Mouse (Mus musculus) myocyte (in vitro differentiated cells): ENCODE results near the gene Ccin.

Experiments
- CEBPB ChIP-seq: IDR thresholded peaks from 2 replicates; pipeline ENCODE4 v1.6.1; 2011; ENCODE audit warnings: mild to moderate bottlenecking, moderate library complexity; ENCODE audit not compliant: poor library complexity, insufficient read depth, severe bottlenecking
- E2F4 ChIP-seq: IDR thresholded peaks from one replicate; pipeline ENCODE4 v1.6.1; 2011; ENCODE audit warnings: mild to moderate bottlenecking, control low read depth, moderate library complexity; ENCODE audit not compliant: insufficient read depth
- MAX ChIP-seq: IDR thresholded peaks from one replicate; pipeline ENCODE4 v1.6.1; 2011; ENCODE audit warnings: low read depth, mild to moderate bottlenecking, control low read depth
- MYOD1 ChIP-seq, 3 experiments: IDR thresholded peaks; one replicate each; pipeline ENCODE4 v1.6.1; 2011; ENCODE audit warnings: control low read depth in 2 of 3, low read depth in 2 of 3, mild to moderate bottlenecking in 2 of 3, moderate library complexity in 1 of 3; ENCODE audit not compliant: insufficient read length in 2 of 3, control insufficient read depth in 1 of 3
- MYOG ChIP-seq, 3 experiments: IDR thresholded peaks; one replicate each; pipeline ENCODE4 v1.6.1; 2011; ENCODE audit warnings: control low read depth in 2 of 3, low read depth in 2 of 3, mild to moderate bottlenecking in 2 of 3; ENCODE audit not compliant: insufficient read length in 2 of 3, control insufficient read depth in 1 of 3, insufficient read depth in 1 of 3
- POLR2A ChIP-seq: IDR thresholded peaks from one replicate; pipeline ENCODE4 v1.6.1; 2011; ENCODE audit warnings: low read depth, mild to moderate bottlenecking, control low read depth, moderate library complexity; ENCODE audit not compliant: insufficient read length
- POLR2AphosphoS2 ChIP-seq: IDR thresholded peaks from one replicate; pipeline ENCODE4 v1.6.1; 2011; ENCODE audit warnings: low read depth, control low read depth; ENCODE audit not compliant: insufficient read length
- REST ChIP-seq: IDR thresholded peaks from one replicate; pipeline ENCODE4 v1.6.1; 2011; ENCODE audit warnings: mild to moderate bottlenecking, control low read depth, moderate library complexity; ENCODE audit not compliant: insufficient read depth, insufficient read length
- SRF ChIP-seq: IDR thresholded peaks from one replicate; pipeline ENCODE4 v1.6.1; 2011; ENCODE audit warnings: low read depth; ENCODE audit not compliant: control insufficient read depth, insufficient read length
- TCF12 ChIP-seq: IDR thresholded peaks from one replicate; pipeline ENCODE4 v1.6.1; 2011; ENCODE audit warnings: mild to moderate bottlenecking, control low read depth; ENCODE audit not compliant: poor library complexity, insufficient read depth, severe bottlenecking
- TCF3 ChIP-seq: IDR thresholded peaks from one replicate; pipeline ENCODE4 v1.6.1; 2011; ENCODE audit warnings: low read depth, control low read depth; ENCODE audit not compliant: insufficient read length
- USF1 ChIP-seq: IDR thresholded peaks from one replicate; pipeline ENCODE4 v1.6.1; 2011; ENCODE audit warnings: low read depth, mild to moderate bottlenecking, control low read depth, moderate library complexity

GRCm38 (mm10) chr4:43983756-43984155, 473 bp downstream of the Ccin start:
- TF ChIP-seq USF1 (no peak), POLR2A (no peak), SRF (no peak), E2F4 (no peak), CEBPB (no peak), TCF12 (no peak), MAX (no peak), REST (no peak), MYOG (IDR thresholded peaks at IDR 0.05; ENCODE audit: control insufficient read depth in 1 of 3, insufficient read depth in 1 of 3, insufficient read length in 2 of 3, low read depth in 2 of 3) (no peak), POLR2AphosphoS2 (no peak), MYOD1 (IDR thresholded peaks at IDR 0.05; ENCODE audit: control insufficient read depth in 1 of 3, insufficient read length in 2 of 3, low read depth in 2 of 3) (no peak), TCF3 (no peak)
